Mouse (Mus musculus): ENCODE results near the gene Gtdc1. TPM values are rescaled to one million over a fixed set of nuclear protein-coding genes. Genes with fewer than 3 reads are reported as not detected.

The Gtdc1 gene
- polyA plus RNA-seq, 1 experiment, result 36.2 TPM

DNA sequence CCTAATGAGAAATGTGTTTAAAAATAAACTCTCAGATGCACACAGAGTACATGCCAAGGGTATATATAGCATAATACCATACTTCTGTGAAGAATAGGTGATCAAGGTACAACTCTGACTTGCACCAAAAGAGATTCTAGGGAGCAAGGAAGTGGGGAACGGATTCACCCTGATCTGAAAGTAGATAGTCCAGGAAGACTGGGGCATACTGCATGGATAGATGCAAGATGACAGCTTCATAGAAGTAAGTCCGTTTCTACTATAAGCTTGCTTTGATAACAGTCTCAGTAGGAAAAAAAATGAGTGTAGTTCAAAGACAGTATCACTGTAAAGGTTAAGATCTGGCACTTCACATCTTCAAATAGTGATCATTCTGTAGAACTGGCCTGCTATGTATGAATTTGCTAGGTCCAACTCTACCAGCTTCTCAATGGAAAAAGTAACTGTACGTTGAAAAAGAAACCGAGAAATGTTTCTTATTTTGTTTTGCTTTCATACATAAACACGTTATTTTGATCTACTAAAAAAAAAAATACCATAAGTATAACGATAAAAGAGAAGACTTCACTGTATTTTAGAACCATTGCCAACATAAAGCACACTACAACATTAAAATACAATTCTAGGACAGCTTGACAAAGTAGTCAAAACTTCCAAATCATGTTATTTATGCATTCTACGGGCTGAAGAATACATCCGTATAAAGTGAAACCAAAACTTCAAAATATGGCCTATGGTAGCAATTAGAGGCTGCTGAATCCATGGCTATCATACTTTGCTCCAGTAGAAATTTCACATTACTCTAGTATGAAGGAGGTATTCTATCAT is 4.2 kb downstream of the Gtdc1 start:
- TF ChIP-seq POLR2A (IDR thresholded peaks at IDR 0.05; ENCODE audit: borderline replicate concordance, extremely low read depth, insufficient read depth, insufficient read length, poor library complexity, severe bottlenecking), result no peak
- TF ChIP-seq CTCF (IDR thresholded peaks at IDR 0.05; ENCODE audit: borderline replicate concordance, extremely low read depth, insufficient read depth, insufficient read length), result no peak
- DNase-seq (ENCODE audit: low read depth), result no peak

DNA sequence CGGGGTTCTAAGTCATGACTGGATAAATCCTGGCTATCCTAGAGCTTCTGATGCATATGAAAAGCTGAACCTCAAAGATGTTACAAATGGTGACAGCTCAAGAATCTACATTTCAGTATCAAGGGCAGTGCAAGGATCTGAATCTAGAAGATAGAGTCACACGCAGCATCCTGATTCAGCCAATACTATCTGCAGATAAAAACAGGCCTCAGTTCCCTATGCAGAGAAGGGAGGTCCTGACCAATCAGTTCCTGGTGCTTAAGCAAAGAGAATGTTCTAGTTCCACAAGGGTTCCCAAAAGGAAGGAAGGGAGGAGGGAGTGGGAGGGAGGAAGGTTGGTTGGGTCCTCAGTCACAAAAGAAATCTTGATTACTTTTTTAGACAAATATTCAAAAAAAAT is 5.0 kb downstream of the Gtdc1 start:
- no peak for DNase-seq (ENCODE audit: low read depth)
- TF ChIP-seq CTCF (IDR thresholded peaks at IDR 0.05; ENCODE audit: borderline replicate concordance, extremely low read depth, insufficient read depth, insufficient read length), result no peak

DNA sequence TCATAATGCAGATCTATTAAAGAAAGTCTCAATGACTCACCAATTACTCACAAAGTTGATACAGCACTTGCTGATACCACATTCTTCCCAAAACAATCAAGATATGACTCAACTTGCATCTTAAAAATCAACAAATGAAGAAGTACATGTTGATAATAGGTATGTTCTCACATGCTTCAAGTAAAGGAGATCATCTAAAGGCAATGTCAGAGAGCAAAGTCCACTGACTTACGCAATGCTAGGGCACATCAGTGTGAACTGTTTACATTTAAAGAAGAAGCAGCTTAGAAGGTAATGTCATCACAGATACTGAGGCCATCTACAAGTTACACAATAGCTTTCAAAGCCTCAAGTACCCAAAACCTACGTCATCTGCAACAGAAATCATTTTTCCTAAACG is 7.0 kb downstream of the Gtdc1 start:
- DNase-seq (ENCODE audit: low read depth), result no peak
- TF ChIP-seq CTCF (IDR thresholded peaks at IDR 0.05; ENCODE audit: borderline replicate concordance, extremely low read depth, insufficient read depth, insufficient read length), result no peak

- no peak for DNase-seq (ENCODE audit: low read depth)
- TF ChIP-seq POLR2A (IDR thresholded peaks at IDR 0.05; ENCODE audit: borderline replicate concordance, extremely low read depth, insufficient read depth, insufficient read length, poor library complexity, severe bottlenecking), result no peak
- no peak for TF ChIP-seq CTCF (IDR thresholded peaks at IDR 0.05; ENCODE audit: borderline replicate concordance, extremely low read depth, insufficient read depth, insufficient read length)
Observed at GRCm38 (mm10) chr2:44919326-44919725, 8.1 kb downstream of the Gtdc1 start.

GRCm38 (mm10) chr2:44918737-44919136 is 8.7 kb downstream of the Gtdc1 start:
- no peak for DNase-seq (ENCODE audit: low read depth)
- TF ChIP-seq POLR2A (IDR thresholded peaks at IDR 0.05; ENCODE audit: borderline replicate concordance, extremely low read depth, insufficient read depth, insufficient read length, poor library complexity, severe bottlenecking) (no peak), CTCF (IDR thresholded peaks at IDR 0.05; ENCODE audit: borderline replicate concordance, extremely low read depth, insufficient read depth, insufficient read length) (no peak)

DNA sequence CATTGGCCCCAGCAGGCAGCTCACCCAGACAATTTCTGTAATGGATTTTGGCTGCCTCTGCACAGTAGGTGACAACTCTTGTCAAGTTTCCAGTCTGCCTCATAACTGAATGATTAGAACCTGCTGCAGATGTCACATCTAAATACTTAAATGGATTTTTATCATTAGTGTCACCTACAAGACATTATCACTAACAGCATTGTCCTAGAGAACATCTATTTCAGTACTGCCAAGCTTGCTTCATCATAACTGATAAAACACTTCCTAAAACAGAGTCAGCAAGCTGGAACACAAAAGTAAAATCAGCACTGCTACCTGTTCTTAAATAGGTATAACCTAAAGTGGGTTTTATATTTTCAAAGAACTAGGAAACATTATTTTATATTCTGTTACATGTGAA is 11.2 kb downstream of the Gtdc1 start:
- no peak for TF ChIP-seq POLR2A (IDR thresholded peaks at IDR 0.05; ENCODE audit: borderline replicate concordance, extremely low read depth, insufficient read depth, insufficient read length, poor library complexity, severe bottlenecking)
- TF ChIP-seq CTCF (IDR thresholded peaks at IDR 0.05; ENCODE audit: borderline replicate concordance, extremely low read depth, insufficient read depth, insufficient read length), result no peak
- no peak for DNase-seq (ENCODE audit: low read depth)

- TF ChIP-seq POLR2A (IDR thresholded peaks at IDR 0.05; ENCODE audit: borderline replicate concordance, extremely low read depth, insufficient read depth, insufficient read length, poor library complexity, severe bottlenecking), result no peak
- TF ChIP-seq CTCF (IDR thresholded peaks at IDR 0.05; ENCODE audit: borderline replicate concordance, extremely low read depth, insufficient read depth, insufficient read length), result no peak
- DNase-seq (ENCODE audit: low read depth), result no peak
Observed at GRCm38 (mm10) chr2:44897801-44898200, 29.7 kb downstream of the Gtdc1 start.

- no peak for DNase-seq (ENCODE audit: low read depth)
- TF ChIP-seq CTCF (IDR thresholded peaks at IDR 0.05; ENCODE audit: borderline replicate concordance, extremely low read depth, insufficient read depth, insufficient read length) (no peak), POLR2A (IDR thresholded peaks at IDR 0.05; ENCODE audit: borderline replicate concordance, extremely low read depth, insufficient read depth, insufficient read length, poor library complexity, severe bottlenecking) (no peak)
Observed at GRCm38 (mm10) chr2:44873718-44874117, 53.7 kb downstream of the Gtdc1 start.

GRCm38 (mm10) chr2:44864726-44865125 is 62.7 kb downstream of the Gtdc1 start:
- no peak for DNase-seq (ENCODE audit: low read depth)
- TF ChIP-seq CTCF (IDR thresholded peaks at IDR 0.05; ENCODE audit: borderline replicate concordance, extremely low read depth, insufficient read depth, insufficient read length) (no peak), POLR2A (IDR thresholded peaks at IDR 0.05; ENCODE audit: borderline replicate concordance, extremely low read depth, insufficient read depth, insufficient read length, poor library complexity, severe bottlenecking) (no peak)

DNA sequence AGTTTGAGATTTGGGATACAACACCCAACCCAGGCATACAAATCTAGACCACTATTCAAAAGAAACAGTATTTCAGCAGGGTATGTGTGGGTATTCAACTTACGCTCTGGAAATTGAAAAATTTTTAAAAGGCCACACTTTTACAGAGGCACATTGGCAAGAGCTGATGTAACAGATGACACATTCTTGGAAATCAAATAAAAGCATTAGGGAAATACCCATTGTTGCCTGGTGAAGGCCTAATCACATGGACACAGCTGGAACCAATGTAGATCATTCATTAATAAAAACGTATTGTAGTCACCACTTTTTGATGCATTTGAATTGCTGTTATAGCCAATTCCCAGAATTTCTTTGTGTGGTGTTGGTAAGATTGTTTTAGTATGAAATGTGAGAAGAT is 73.0 kb downstream of the Gtdc1 start:
- no peak for DNase-seq (ENCODE audit: low read depth)
- TF ChIP-seq CTCF (IDR thresholded peaks at IDR 0.05; ENCODE audit: borderline replicate concordance, extremely low read depth, insufficient read depth, insufficient read length), result no peak
- TF ChIP-seq POLR2A (IDR thresholded peaks at IDR 0.05; ENCODE audit: borderline replicate concordance, extremely low read depth, insufficient read depth, insufficient read length, poor library complexity, severe bottlenecking), result no peak

DNA sequence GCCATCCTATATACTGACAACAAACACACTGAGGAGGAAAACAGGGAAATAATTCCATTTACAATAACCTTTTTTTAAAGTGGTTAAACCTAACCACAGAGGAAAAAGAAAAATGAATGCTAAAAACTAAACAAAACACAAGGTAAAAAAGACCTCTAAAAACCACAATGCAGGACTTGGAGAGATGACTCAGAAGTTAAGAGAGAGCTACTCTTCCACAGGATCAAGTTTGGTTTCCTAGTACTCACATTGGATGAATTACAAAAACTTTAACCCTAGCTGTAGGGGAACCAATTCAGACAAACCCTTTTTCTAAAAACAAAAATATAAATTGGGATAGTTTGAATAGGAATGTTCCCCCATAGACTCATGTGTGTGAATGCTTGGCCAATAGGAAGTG is 77.8 kb downstream of the Gtdc1 start:
- TF ChIP-seq CTCF (IDR thresholded peaks at IDR 0.05; ENCODE audit: borderline replicate concordance, extremely low read depth, insufficient read depth, insufficient read length) (no peak), POLR2A (IDR thresholded peaks at IDR 0.05; ENCODE audit: borderline replicate concordance, extremely low read depth, insufficient read depth, insufficient read length, poor library complexity, severe bottlenecking) (no peak)

GRCm38 (mm10) chr2:44848156-44848555 is 79.3 kb downstream of the Gtdc1 start:
- TF ChIP-seq CTCF (IDR thresholded peaks at IDR 0.05; ENCODE audit: borderline replicate concordance, extremely low read depth, insufficient read depth, insufficient read length) (no peak), POLR2A (IDR thresholded peaks at IDR 0.05; ENCODE audit: borderline replicate concordance, extremely low read depth, insufficient read depth, insufficient read length, poor library complexity, severe bottlenecking) (no peak)
- DNase-seq (ENCODE audit: low read depth), result no peak

More for the DNA sequence above, 77.8 kb downstream of the Gtdc1 start:
- no peak for DNase-seq (ENCODE audit: low read depth)
